In genomic region chr9:110343805-110344204, GRCm38 (mm10) we compare ENCODE assay signal across 20 mouse cellular contexts. TPM values are rescaled to one million over a fixed set of nuclear protein-coding genes. Genes with fewer than 3 reads are reported as not detected.
DNase-seq lines count a peak whose midpoint lies in the region; ATAC-seq lines count a peak whose summit lies in the region.
"Had no signal": no experiment of that assay in that cellular context is flagged by ENCODE, and none has a peak within 500 bp of the region (broad histone marks: within the 10 kb centered on the region; RNA-seq: fewer than 3 reads in every experiment).

No protein-coding gene starts in this region.

- no peak overlapping the region for H3K27ac ChIP-seq in intestine, embryonic 16.5 days (ENCODE audit: low read length)
- H3K27ac ChIP-seq in liver, embryonic 12.5 days = no peak overlapping the region
- H3K27ac ChIP-seq in liver, embryonic 16.5 days (ENCODE audit: low read length) = peak overlapping the region; percentile 16
- no peak overlapping the region for H3K27ac ChIP-seq in heart, embryonic 12.5 days (ENCODE audit: poor library complexity, severe bottlenecking)
- H3K27ac ChIP-seq: embryonic facial prominence, embryonic 10.5 days; forebrain, embryonic 10.5 days; heart, embryonic 13.5 days had no signal

- peaks cover 16% of the 10 kb centered on the region for H3K4me1 ChIP-seq in intestine, embryonic 16.5 days (ENCODE audit: control insufficient read depth, insufficient read depth, low read length)
- peaks cover 25% of the 10 kb centered on the region for H3K4me1 ChIP-seq in liver, embryonic 12.5 days
- H3K4me1 ChIP-seq in liver, embryonic 16.5 days (ENCODE audit: control insufficient read depth, low read depth, low read length) = peaks cover 2% of the 10 kb centered on the region
- H3K4me1 ChIP-seq in heart, embryonic 12.5 days (replicated peaks) = peaks cover 2% of the 10 kb centered on the region

- intact Hi-C loops in gastrocnemius, postnatal 36 days (cut with DNase I) = no loop called here

- H3K36me3 ChIP-seq in intestine, embryonic 16.5 days (ENCODE audit: control insufficient read depth, insufficient read depth, low read length) = no peaks in the 10 kb centered on the region
- H3K36me3 ChIP-seq in liver, embryonic 12.5 days = no peaks in the 10 kb centered on the region
- H3K36me3 ChIP-seq in liver, embryonic 16.5 days (ENCODE audit: control insufficient read depth, insufficient read depth) = no peaks in the 10 kb centered on the region
- H3K36me3 ChIP-seq in heart, embryonic 12.5 days = no peaks in the 10 kb centered on the region
- H3K36me3 ChIP-seq: embryonic facial prominence, embryonic 10.5 days; forebrain, embryonic 10.5 days; heart, embryonic 13.5 days had no signal

- H3K27me3 ChIP-seq in intestine, embryonic 16.5 days (replicated peaks; ENCODE audit: control insufficient read depth, insufficient read depth, low read length) = no peaks in the 10 kb centered on the region
- H3K27me3 ChIP-seq in liver, embryonic 12.5 days (replicated peaks) = no peaks in the 10 kb centered on the region
- no peaks in the 10 kb centered on the region for H3K27me3 ChIP-seq in liver, embryonic 16.5 days (ENCODE audit: control insufficient read depth, insufficient read depth, low read depth, low read length)
- H3K27me3 ChIP-seq in heart, embryonic 12.5 days (replicated peaks) = no peaks in the 10 kb centered on the region
- H3K27me3 ChIP-seq: CH12.LX; heart, embryonic 13.5 days; Patski had no signal

- ATAC-seq in intestine, embryonic 16.5 days = peak; percentile 40
- ATAC-seq in liver, embryonic 12.5 days = peak; percentile 72
- ATAC-seq in liver, embryonic 16.5 days (ENCODE audit: low read depth) = peak; percentile 88
- ATAC-seq in heart, embryonic 12.5 days (ENCODE audit: insufficient number of reproducible peaks, low FRiP score) = no peak
- ATAC-seq: activated CD4-positive, CD25-positive, alpha-beta regulatory T cell, adult 4 months; forebrain, embryonic 14.5 days; hindbrain, embryonic 16.5 days; Patski had no signal

- no peak overlapping the region for H3K4me2 ChIP-seq in intestine, embryonic 16.5 days (ENCODE audit: low read depth, low read length)
- no peak overlapping the region for H3K4me2 ChIP-seq in liver, embryonic 12.5 days
- peak overlapping the region; percentile 35; the same call in 1 of the 2 replicates for H3K4me2 ChIP-seq in liver, embryonic 16.5 days (ENCODE audit: low read depth, low read length)
- no peak overlapping the region for H3K4me2 ChIP-seq in heart, embryonic 12.5 days
- H3K4me2 ChIP-seq: heart, embryonic 13.5 days had no signal

- WGBS in intestine, embryonic 16.5 days = 25% methylated on average over 6 of the region's 6 CpGs
- WGBS in liver, embryonic 12.5 days (ENCODE audit: insufficient replicate concordance) = 65% methylated on average over 6 of the region's 6 CpGs
- 51% methylated on average over 6 of the region's 6 CpGs for WGBS in liver, embryonic 16.5 days (ENCODE audit: insufficient replicate concordance)
- 78% methylated on average over 6 of the region's 6 CpGs for WGBS in heart, embryonic 12.5 days

- no peak overlapping the region for H3K9ac ChIP-seq in intestine, embryonic 16.5 days (ENCODE audit: low read depth, low read length)
- H3K9ac ChIP-seq in liver, embryonic 12.5 days = no peak overlapping the region
- no peak overlapping the region for H3K9ac ChIP-seq in liver, embryonic 16.5 days (ENCODE audit: low read depth, low read length)
- H3K9ac ChIP-seq in heart, embryonic 12.5 days = no peak overlapping the region
- H3K9ac ChIP-seq: heart, embryonic 13.5 days had no signal

- no peak overlapping the region for H3K4me3 ChIP-seq in intestine, embryonic 16.5 days (ENCODE audit: low read length)
- no peak overlapping the region for H3K4me3 ChIP-seq in liver, embryonic 12.5 days
- H3K4me3 ChIP-seq in liver, embryonic 16.5 days (ENCODE audit: low read depth, low read length) = peak overlapping the region; percentile 9; the same call in 1 of the 2 replicates
- H3K4me3 ChIP-seq in heart, embryonic 12.5 days = no peak overlapping the region
- H3K4me3 ChIP-seq: embryonic facial prominence, embryonic 10.5 days; forebrain, embryonic 10.5 days; heart, embryonic 13.5 days had no signal

- no peaks in the 10 kb centered on the region for H3K9me3 ChIP-seq in intestine, embryonic 16.5 days (ENCODE audit: control insufficient read depth, low read length)
- no peaks in the 10 kb centered on the region for H3K9me3 ChIP-seq in liver, embryonic 12.5 days (replicated peaks)
- no peaks in the 10 kb centered on the region for H3K9me3 ChIP-seq in liver, embryonic 16.5 days (replicated peaks; ENCODE audit: control insufficient read depth, low read length)
- no peaks in the 10 kb centered on the region for H3K9me3 ChIP-seq in heart, embryonic 12.5 days (replicated peaks)
- H3K9me3 ChIP-seq: embryonic facial prominence, embryonic 10.5 days; forebrain, embryonic 10.5 days; heart, embryonic 13.5 days had no signal

- peak; percentile 41 for DNase-seq in kidney, adult 9 months
- no peak for DNase-seq in kidney, adult 18-20 months
- DNase-seq in gastrocnemius, postnatal 36 days = no peak
- DNase-seq: adrenal gland, postnatal 14 days; cerebellum, adult 2 months; cerebellum, postnatal 10 days; gastrocnemius, postnatal 10 days; heart, postnatal 36 days had no signal

RNA-seq across cellular contexts. Expression of gene Scap, which starts 10.7 kb away (rescaled TPM):
- 25.2 and 26.8 TPM in 2 replicates for polyA plus RNA-seq in intestine, embryonic 16.5 days (2015; fragmentation: Nextera tagmentation; extraction: Ambion mirVana)
- polyA plus RNA-seq in liver, embryonic 12.5 days (2016; fragmentation: Nextera tagmentation; extraction: Ambion mirVana) = 28.6 and 28.7 TPM in 2 replicates
- 31.8 and 36.6 TPM in 2 replicates for polyA plus RNA-seq in liver, embryonic 16.5 days (2015; fragmentation: Nextera tagmentation; extraction: Ambion mirVana)
- 22.2 and 23.9 TPM in 2 replicates for polyA plus RNA-seq in heart, embryonic 12.5 days (2016; fragmentation: Nextera tagmentation; extraction: Ambion mirVana)
- total RNA-seq in gastrocnemius, postnatal 36 days (2021) = 10 to 100 TPM; 15.2 to 15.8 TPM

RNA-seq across cellular contexts. Expression of gene Elp6, which starts 38.8 kb away (rescaled TPM):
- 19.9 and 20.5 TPM in 2 replicates for polyA plus RNA-seq in intestine, embryonic 16.5 days (2015; fragmentation: Nextera tagmentation; extraction: Ambion mirVana)
- polyA plus RNA-seq in liver, embryonic 12.5 days (2016; fragmentation: Nextera tagmentation; extraction: Ambion mirVana) = 14.1 and 16.5 TPM in 2 replicates
- polyA plus RNA-seq in liver, embryonic 16.5 days (2015; fragmentation: Nextera tagmentation; extraction: Ambion mirVana) = 6.0 and 6.1 TPM in 2 replicates
- 13.8 and 15.3 TPM in 2 replicates for polyA plus RNA-seq in heart, embryonic 12.5 days (2016; fragmentation: Nextera tagmentation; extraction: Ambion mirVana)
- total RNA-seq in gastrocnemius, postnatal 36 days (2021) = 1 to 10 TPM; 2.8 to 3.1 TPM
